Mouse (Mus musculus): ENCODE measurements around the gene C130026I21Rik. TPM values are rescaled to one million over a fixed set of nuclear protein-coding genes. Genes with fewer than 3 reads are reported as not detected.
"Not testable (repeated sequence)": the region's sequence is repeated elsewhere in the genome, so short reads cannot be mapped to it uniquely, and the experiment has no call there.

Gene C130026I21Rik
- polyA plus RNA-seq, 1 experiment: 1.1 TPM

GRCm38 (mm10) chr1:85239018-85239775, 31.2 kb downstream of the C130026I21Rik start:
- H3K4me3 ChIP-seq (ENCODE audit: insufficient read depth, low read depth, low read length); H3K4me1 ChIP-seq (ENCODE audit: control insufficient read depth, insufficient read depth, low read length); H3K36me3 ChIP-seq (ENCODE audit: control insufficient read depth, insufficient read depth, low read length); DNase-seq; H3K27me3 ChIP-seq (replicated peaks; ENCODE audit: control insufficient read depth, insufficient read depth, low read length); H3K27ac ChIP-seq (ENCODE audit: insufficient read depth, low read depth, low read length): not testable (repeated sequence)
- WGBS: 68% methylated on average over 4 of the region's 4 CpGs

GRCm38 (mm10) chr1:85206531-85206930, 63.8 kb downstream of the C130026I21Rik start:
- H3K27me3 ChIP-seq (replicated peaks; ENCODE audit: control insufficient read depth, insufficient read depth, low read length); DNase-seq; H3K27ac ChIP-seq (ENCODE audit: insufficient read depth, low read depth, low read length); H3K4me3 ChIP-seq (ENCODE audit: insufficient read depth, low read depth, low read length); H3K4me1 ChIP-seq (ENCODE audit: control insufficient read depth, insufficient read depth, low read length); H3K36me3 ChIP-seq (ENCODE audit: control insufficient read depth, insufficient read depth, low read length): not testable (repeated sequence)
- 41% methylated on average over 1 of the region's 2 CpGs for WGBS

- DNase-seq; H3K27me3 ChIP-seq (replicated peaks; ENCODE audit: control insufficient read depth, insufficient read depth, low read length); H3K4me1 ChIP-seq (ENCODE audit: control insufficient read depth, insufficient read depth, low read length); H3K27ac ChIP-seq (ENCODE audit: insufficient read depth, low read depth, low read length); H3K36me3 ChIP-seq (ENCODE audit: control insufficient read depth, insufficient read depth, low read length); H3K4me3 ChIP-seq (ENCODE audit: insufficient read depth, low read depth, low read length): not testable (repeated sequence)
- 90% methylated on average over 3 of the region's 4 CpGs for WGBS
Measured at GRCm38 (mm10) chr1:85199523-85199922, 70.8 kb downstream of the C130026I21Rik start.

GRCm38 (mm10) chr1:85198647-85199350, 71.6 kb downstream of the C130026I21Rik start:
- H3K27me3 ChIP-seq (replicated peaks; ENCODE audit: control insufficient read depth, insufficient read depth, low read length); DNase-seq; H3K27ac ChIP-seq (ENCODE audit: insufficient read depth, low read depth, low read length); H3K4me1 ChIP-seq (ENCODE audit: control insufficient read depth, insufficient read depth, low read length); H3K36me3 ChIP-seq (ENCODE audit: control insufficient read depth, insufficient read depth, low read length); H3K4me3 ChIP-seq (ENCODE audit: insufficient read depth, low read depth, low read length): not testable (repeated sequence)

GRCm38 (mm10) chr1:85196732-85197131, 73.6 kb downstream of the C130026I21Rik start:
- WGBS: 57% methylated on average over 4 of the region's 4 CpGs
- not testable (repeated sequence) for H3K36me3 ChIP-seq (ENCODE audit: control insufficient read depth, insufficient read depth, low read length); H3K4me3 ChIP-seq (ENCODE audit: insufficient read depth, low read depth, low read length); H3K27me3 ChIP-seq (replicated peaks; ENCODE audit: control insufficient read depth, insufficient read depth, low read length); H3K4me1 ChIP-seq (ENCODE audit: control insufficient read depth, insufficient read depth, low read length); DNase-seq; H3K27ac ChIP-seq (ENCODE audit: insufficient read depth, low read depth, low read length)

- not testable (repeated sequence) for DNase-seq; H3K36me3 ChIP-seq (ENCODE audit: control insufficient read depth, insufficient read depth, low read length); H3K4me1 ChIP-seq (ENCODE audit: control insufficient read depth, insufficient read depth, low read length); H3K4me3 ChIP-seq (ENCODE audit: insufficient read depth, low read depth, low read length); H3K27ac ChIP-seq (ENCODE audit: insufficient read depth, low read depth, low read length); H3K27me3 ChIP-seq (replicated peaks; ENCODE audit: control insufficient read depth, insufficient read depth, low read length)
- WGBS: 80% methylated on average over 5 of the region's 5 CpGs
Measured at GRCm38 (mm10) chr1:85193761-85194160, 76.6 kb downstream of the C130026I21Rik start.

GRCm38 (mm10) chr1:85181981-85182380, 88.4 kb downstream of the C130026I21Rik start:
- not testable (repeated sequence) for H3K27me3 ChIP-seq (replicated peaks; ENCODE audit: control insufficient read depth, insufficient read depth, low read length); H3K4me1 ChIP-seq (ENCODE audit: control insufficient read depth, insufficient read depth, low read length); DNase-seq; H3K27ac ChIP-seq (ENCODE audit: insufficient read depth, low read depth, low read length); H3K4me3 ChIP-seq (ENCODE audit: insufficient read depth, low read depth, low read length); H3K36me3 ChIP-seq (ENCODE audit: control insufficient read depth, insufficient read depth, low read length)
- 92% methylated on average over 2 of the region's 3 CpGs for WGBS

- not testable (repeated sequence) for H3K4me1 ChIP-seq (ENCODE audit: control insufficient read depth, insufficient read depth, low read length); H3K27ac ChIP-seq (ENCODE audit: insufficient read depth, low read depth, low read length); H3K36me3 ChIP-seq (ENCODE audit: control insufficient read depth, insufficient read depth, low read length); H3K27me3 ChIP-seq (replicated peaks; ENCODE audit: control insufficient read depth, insufficient read depth, low read length); H3K4me3 ChIP-seq (ENCODE audit: insufficient read depth, low read depth, low read length); DNase-seq
- WGBS: 80% methylated on average over 4 of the region's 4 CpGs
Measured at GRCm38 (mm10) chr1:85178971-85179370, 91.4 kb downstream of the C130026I21Rik start.

GRCm38 (mm10) chr1:85162841-85163240, 107.5 kb downstream of the C130026I21Rik start:
- H3K4me1 ChIP-seq (ENCODE audit: control insufficient read depth, insufficient read depth, low read length); H3K27me3 ChIP-seq (replicated peaks; ENCODE audit: control insufficient read depth, insufficient read depth, low read length); H3K36me3 ChIP-seq (ENCODE audit: control insufficient read depth, insufficient read depth, low read length); DNase-seq; H3K27ac ChIP-seq (ENCODE audit: insufficient read depth, low read depth, low read length); H3K4me3 ChIP-seq (ENCODE audit: insufficient read depth, low read depth, low read length): not testable (repeated sequence)
- 48% methylated on average over 2 of the region's 2 CpGs for WGBS

GRCm38 (mm10) chr1:85155151-85155550, 115.2 kb downstream of the C130026I21Rik start:
- not testable (repeated sequence) for H3K4me1 ChIP-seq (ENCODE audit: control insufficient read depth, insufficient read depth, low read length); H3K4me3 ChIP-seq (ENCODE audit: insufficient read depth, low read depth, low read length); DNase-seq; H3K36me3 ChIP-seq (ENCODE audit: control insufficient read depth, insufficient read depth, low read length); H3K27ac ChIP-seq (ENCODE audit: insufficient read depth, low read depth, low read length); H3K27me3 ChIP-seq (replicated peaks; ENCODE audit: control insufficient read depth, insufficient read depth, low read length)
- WGBS: 65% methylated on average over 4 of the region's 5 CpGs

GRCm38 (mm10) chr1:85133671-85134070, 136.7 kb downstream of the C130026I21Rik start:
- H3K36me3 ChIP-seq (ENCODE audit: control insufficient read depth, insufficient read depth, low read length); DNase-seq; H3K27me3 ChIP-seq (replicated peaks; ENCODE audit: control insufficient read depth, insufficient read depth, low read length); H3K4me3 ChIP-seq (ENCODE audit: insufficient read depth, low read depth, low read length); H3K27ac ChIP-seq (ENCODE audit: insufficient read depth, low read depth, low read length); H3K4me1 ChIP-seq (ENCODE audit: control insufficient read depth, insufficient read depth, low read length): not testable (repeated sequence)
- 88% methylated on average over 22 of the region's 22 CpGs for WGBS

Data from kidney, adult 2 months (tissue).